Mouse (Mus musculus): Measurements from ENCODE around the gene Tra2a. TPM values are rescaled to one million over a fixed set of nuclear protein-coding genes. Genes with fewer than 3 reads are reported as not detected.

Gene Tra2a
- total and polyA plus RNA-seq, 3 experiments = 55.4 to 120 (median 103) TPM

DNA sequence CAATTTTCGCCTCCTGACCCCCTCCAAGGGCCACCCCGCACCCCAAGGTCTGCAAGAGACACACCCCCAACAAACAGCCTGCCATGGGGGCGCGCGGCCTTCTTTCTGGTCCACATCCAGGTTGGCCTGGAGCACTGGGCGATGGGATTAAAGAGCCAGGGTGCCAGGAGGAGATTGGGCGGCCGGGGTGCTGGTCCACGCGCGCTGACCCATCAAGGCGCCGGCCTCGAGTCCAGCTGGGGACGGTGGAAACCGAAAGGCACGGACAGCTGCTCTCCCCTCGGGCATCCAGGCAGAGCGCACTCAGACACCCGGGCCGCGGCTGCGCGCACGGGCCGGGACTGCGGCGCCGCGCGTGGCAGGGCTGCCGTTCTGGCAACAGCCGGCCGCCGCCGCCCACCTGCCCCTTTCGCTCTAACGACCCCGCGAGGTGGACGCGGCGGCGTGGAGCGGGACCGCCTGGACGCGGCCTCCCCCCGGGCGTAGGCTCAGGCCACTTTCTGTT lies 50.2 kb downstream of the Tra2a start:
- TF ChIP-seq NRF1 (IDR thresholded peaks at IDR 0.05; ENCODE audit: low read depth, low read length) (peak; percentile 47; the same call in 1 of the 2 replicates), GABPA (IDR thresholded peaks at IDR 0.05; ENCODE audit: insufficient replicate concordance, low read depth, low read length) (no peak), JUND (conservative IDR thresholded peaks at IDR 0.05; ENCODE audit: low read depth, low read length) (no peak), BHLHE40 (IDR thresholded peaks at IDR 0.05; ENCODE audit: low read depth, low read length) (0 out of 2 replicates have a peak, but pooled peaks have one; percentile 15), SIN3A (IDR thresholded peaks at IDR 0.05; ENCODE audit: low read length) (peak; percentile 19; the same call in 1 of the 2 replicates)
- dilution Hi-C loops (cut with MboI; ENCODE audit: extremely low pct_ligation_motif_present, extremely low pct_unique_long_range_greater_than_20kb, low sequenced_read_pairs) (no loop called here), in situ Hi-C loops (cut with MboI; ENCODE audit: low pct_ligation_motif_present, low pct_unique_long_range_greater_than_20kb, low sequenced_read_pairs) (no loop called here)
- H3K4me1 ChIP-seq (ENCODE audit: control insufficient read depth in 1 of 2, insufficient read depth in 2 of 2) = peaks cover 9 to 45% of the 10 kb centered on the region in 2 experiments
- H3K79me2 ChIP-seq (replicated peaks; ENCODE audit: control insufficient read depth, extremely low read depth, insufficient read depth, poor library complexity, severe bottlenecking) = peaks cover 30% of the 10 kb centered on the region
- H3K4me2 ChIP-seq (ENCODE audit: insufficient read depth, low read depth, poor library complexity, severe bottlenecking) = peak overlapping the region; percentile 92
- no peak for DNase-seq (ENCODE audit: extremely low read depth)
- no peaks in the 10 kb centered on the region for H3K9me3 ChIP-seq (replicated peaks; ENCODE audit: low read length)
- no peaks in the 10 kb centered on the region for H3K36me3 ChIP-seq (replicated peaks in 1 of 2; ENCODE audit: control insufficient read depth in 1 of 2, insufficient read depth in 1 of 2, low read length in 1 of 2)
- H3K9ac ChIP-seq (ENCODE audit: insufficient read depth, low read depth) = peak overlapping the region; percentile 94
- peak overlapping the region; percentile 0; the same call in 1 of the 2 replicates for H3K27ac ChIP-seq (ENCODE audit: insufficient read depth, low read depth)
- H3K4me3 ChIP-seq (replicated peaks in 1 of 3; ENCODE audit: low read depth in 2 of 3, low read length in 2 of 3, poor library complexity in 1 of 3) = peak overlapping the region; percentile 81 to 96 (median 81)
- H3K27me3 ChIP-seq (replicated peaks) = no peaks in the 10 kb centered on the region

DNA sequence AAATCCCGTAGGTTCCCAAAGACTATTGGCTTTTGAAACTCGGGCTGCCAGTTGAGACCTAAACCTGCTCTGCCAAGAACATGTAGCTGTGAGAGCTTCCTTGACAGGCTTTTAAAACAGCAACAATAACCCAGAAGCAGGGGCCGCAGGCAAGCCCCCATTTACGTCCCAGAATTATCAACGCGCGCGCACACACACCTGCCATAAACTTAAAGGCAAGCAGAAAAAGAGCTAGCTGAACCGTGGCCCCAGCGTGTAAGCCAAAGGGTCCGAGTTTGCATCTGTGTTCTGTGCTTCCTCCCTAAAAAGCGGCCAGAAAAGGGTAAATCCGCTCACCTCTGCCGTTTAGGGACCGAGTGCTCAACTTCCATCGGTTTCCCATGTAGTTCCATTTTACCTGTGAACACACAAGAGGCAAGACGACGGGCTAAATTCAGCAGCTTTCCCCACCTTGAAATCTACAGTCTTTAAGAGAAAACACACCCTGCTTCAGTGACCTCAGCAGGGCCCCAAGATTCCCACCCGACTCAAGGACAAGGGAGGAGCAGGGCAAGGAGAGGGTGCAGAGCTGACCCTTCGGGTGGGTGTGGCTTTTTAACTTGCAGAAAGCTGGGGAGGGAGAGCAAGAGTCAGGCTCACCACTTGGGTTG lies 50.8 kb downstream of the Tra2a start:
- dilution Hi-C loops (cut with MboI; ENCODE audit: extremely low pct_ligation_motif_present, extremely low pct_unique_long_range_greater_than_20kb, low sequenced_read_pairs) (no loop called here), in situ Hi-C loops (cut with MboI; ENCODE audit: low pct_ligation_motif_present, low pct_unique_long_range_greater_than_20kb, low sequenced_read_pairs) (no loop called here)
- H3K79me2 ChIP-seq (replicated peaks; ENCODE audit: control insufficient read depth, extremely low read depth, insufficient read depth, poor library complexity, severe bottlenecking) = peaks cover 30% of the 10 kb centered on the region
- peak overlapping the region; percentile 81 to 96 (median 81) for H3K4me3 ChIP-seq (replicated peaks in 1 of 3; ENCODE audit: low read depth in 2 of 3, low read length in 2 of 3, poor library complexity in 1 of 3)
- H3K27me3 ChIP-seq (replicated peaks) = no peaks in the 10 kb centered on the region
- no peak for DNase-seq (ENCODE audit: extremely low read depth)
- peak overlapping the region; percentile 94 for H3K9ac ChIP-seq (ENCODE audit: insufficient read depth, low read depth)
- H3K4me2 ChIP-seq (ENCODE audit: insufficient read depth, low read depth, poor library complexity, severe bottlenecking) = peak overlapping the region; percentile 92
- no peaks in the 10 kb centered on the region for H3K36me3 ChIP-seq (replicated peaks in 1 of 2; ENCODE audit: control insufficient read depth in 1 of 2, insufficient read depth in 1 of 2, low read length in 1 of 2)
- 0 out of 2 replicates have a peak overlapping the region, but pooled peaks have one; percentile 0 for H3K27ac ChIP-seq (ENCODE audit: insufficient read depth, low read depth)
- H3K9me3 ChIP-seq (replicated peaks; ENCODE audit: low read length) = no peaks in the 10 kb centered on the region
- H3K4me1 ChIP-seq (ENCODE audit: control insufficient read depth in 1 of 2, insufficient read depth in 2 of 2) = peaks cover 9 to 50% of the 10 kb centered on the region in 2 experiments
- TF ChIP-seq ETS1 (conservative IDR thresholded peaks at IDR 0.05; ENCODE audit: low read depth, low read length) (no peak), ZNF384 (IDR thresholded peaks at IDR 0.05; ENCODE audit: low read depth, low read length) (no peak), SIN3A (IDR thresholded peaks at IDR 0.05; ENCODE audit: low read length) (0 out of 2 replicates have a peak, but pooled peaks have one; percentile 56), TCF12 (IDR thresholded peaks at IDR 0.05; ENCODE audit: low read depth, low read length) (no peak)

DNA sequence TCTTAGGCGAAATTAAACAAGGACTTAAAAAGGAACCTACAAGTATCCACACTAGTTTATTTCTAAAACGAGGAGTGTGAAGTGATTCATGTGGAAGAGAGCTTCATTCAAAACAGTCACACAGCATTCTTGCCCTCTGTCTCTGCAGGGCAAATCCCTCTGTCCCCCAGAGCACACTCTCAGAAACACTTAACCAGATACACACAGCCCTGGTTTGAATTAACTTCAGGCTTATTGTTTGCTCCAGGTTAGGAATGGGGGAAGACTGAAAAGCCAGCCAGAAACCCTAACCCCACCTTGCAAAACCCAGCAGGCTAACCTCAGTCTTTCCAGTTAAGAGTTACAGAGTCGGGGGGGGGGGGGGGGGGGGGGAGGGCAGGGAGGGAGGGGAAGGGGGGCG lies 51.7 kb downstream of the Tra2a start:
- Histone ChIP-seq H3K27me3 (replicated peaks) (no peaks in the 10 kb centered on the region), H3K9ac (ENCODE audit: insufficient read depth, low read depth) (peak overlapping the region; percentile 94; the same call in 1 of the 2 replicates), H3K4me3 (replicated peaks in 1 of 3; ENCODE audit: low read depth in 2 of 3, low read length in 2 of 3, poor library complexity in 1 of 3) (no peak overlapping the region), H3K4me2 (ENCODE audit: insufficient read depth, low read depth, poor library complexity, severe bottlenecking) (peak overlapping the region; percentile 92), H3K79me2 (replicated peaks; ENCODE audit: control insufficient read depth, extremely low read depth, insufficient read depth, poor library complexity, severe bottlenecking) (peaks cover 36% of the 10 kb centered on the region), H3K4me1 (ENCODE audit: control insufficient read depth in 1 of 2, insufficient read depth in 2 of 2) (peaks cover 9 to 57% of the 10 kb centered on the region in 2 experiments), H3K27ac (ENCODE audit: insufficient read depth, low read depth) (no peak overlapping the region), H3K9me3 (replicated peaks; ENCODE audit: low read length) (no peaks in the 10 kb centered on the region), H3K36me3 (replicated peaks in 1 of 2; ENCODE audit: control insufficient read depth in 1 of 2, insufficient read depth in 1 of 2, low read length in 1 of 2) (peaks cover 0 to 2% of the 10 kb centered on the region in 2 experiments)
- dilution Hi-C loops (cut with MboI; ENCODE audit: extremely low pct_ligation_motif_present, extremely low pct_unique_long_range_greater_than_20kb, low sequenced_read_pairs) (no loop called here), in situ Hi-C loops (cut with MboI; ENCODE audit: low pct_ligation_motif_present, low pct_unique_long_range_greater_than_20kb, low sequenced_read_pairs) (no loop called here)
- no peak for DNase-seq (ENCODE audit: extremely low read depth)
- TF ChIP-seq EP300 (IDR thresholded peaks at IDR 0.05; ENCODE audit: low read length) (no peak), IRF4 (IDR thresholded peaks at IDR 0.05; ENCODE audit: low read depth, low read length) (no peak), MAFK (IDR thresholded peaks at IDR 0.05; ENCODE audit: insufficient replicate concordance, low read length) (no peak), MXI1 (IDR thresholded peaks at IDR 0.05; ENCODE audit: low read depth, low read length) (no peak), CHD1 (IDR thresholded peaks at IDR 0.05; ENCODE audit: low read depth, low read length) (no peak), CHD2 (IDR thresholded peaks at IDR 0.05; ENCODE audit: low read length) (no peak), NELFE (IDR thresholded peaks at IDR 0.05; ENCODE audit: low read depth, low read length) (no peak), RCOR1 (conservative IDR thresholded peaks at IDR 0.05; ENCODE audit: low read depth, low read length) (no peak), MYC (IDR thresholded peaks at IDR 0.05; ENCODE audit: low read depth, low read length) (no peak), HCFC1 (IDR thresholded peaks at IDR 0.05; ENCODE audit: low read depth, low read length) (no peak), USF2 (conservative IDR thresholded peaks at IDR 0.05; ENCODE audit: low read depth, low read length) (no peak), JUND (conservative IDR thresholded peaks at IDR 0.05; ENCODE audit: low read depth, low read length) (no peak), ZC3H11A (IDR thresholded peaks at IDR 0.05; ENCODE audit: low read depth, low read length) (no peak)
